10 mouse cellular contexts compared by ENCODE assay signal in the genomic region with DNA sequence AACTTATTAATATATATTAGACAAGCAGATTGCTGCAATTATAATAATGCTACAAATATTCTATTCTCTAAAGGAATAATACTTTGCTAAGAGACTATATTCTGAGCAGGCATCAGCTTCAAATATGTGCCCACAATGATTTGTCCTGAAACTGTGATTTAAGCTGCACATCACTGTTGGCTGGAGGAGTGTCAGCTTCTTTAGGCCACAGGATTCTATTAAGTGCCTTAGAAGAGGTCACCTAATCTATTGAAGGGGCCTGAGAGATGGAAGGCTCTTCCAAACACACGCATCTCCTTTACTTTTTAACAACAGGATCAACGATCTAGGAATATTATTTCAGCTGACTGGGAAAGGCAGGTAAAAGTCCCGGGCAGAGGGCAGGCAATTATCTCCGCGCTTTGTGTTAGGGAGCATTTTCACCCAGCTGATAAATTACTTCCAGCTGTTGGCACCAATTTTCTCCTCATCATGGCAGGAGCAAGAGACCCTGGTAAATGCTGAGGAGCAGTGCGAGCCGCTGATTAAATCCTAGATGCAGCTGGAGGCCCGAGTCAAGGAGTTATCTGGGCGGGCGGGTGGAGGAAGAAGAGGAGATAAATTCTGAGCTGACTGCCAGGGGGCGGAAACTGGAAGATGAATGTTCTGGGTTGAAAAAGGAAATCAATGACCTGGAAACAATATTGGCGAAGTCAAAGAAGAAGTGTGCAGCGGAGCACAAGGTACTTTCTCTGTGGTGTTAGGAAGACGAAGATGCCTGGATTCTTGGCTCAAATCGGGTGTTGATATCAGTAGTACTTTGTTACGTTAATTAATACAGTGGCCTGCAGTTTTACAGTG.
A peak's percentile ranks its signal among the peaks of the same experiment; 100 is the strongest.
DNase-seq lines count a peak whose midpoint lies in the region; ATAC-seq lines count a peak whose summit lies in the region.
"Had no signal": no experiment of that assay in that cellular context is flagged by ENCODE, and none has a peak within 500 bp of the region (broad histone marks: within the 10 kb centered on the region; RNA-seq: fewer than 3 reads in every experiment).

No protein-coding gene starts in this region.

- ATAC-seq in heart, embryonic 13.5 days (ENCODE audit: extremely low read depth, insufficient number of reproducible peaks, low FRiP score, low TSS enrichment): no peak
- peak; percentile 49 for ATAC-seq in forebrain, embryonic 11.5 days (replicated peaks; ENCODE audit: low FRiP score)

- H3K36me3 ChIP-seq in heart, embryonic 13.5 days: no peaks in the 10 kb centered on the region
- H3K36me3 ChIP-seq in forebrain, embryonic 11.5 days (ENCODE audit: control insufficient read depth, insufficient read depth, low read length): no peaks in the 10 kb centered on the region

- WGBS in heart, embryonic 13.5 days: 18% methylated on average over 16 of the region's 16 CpGs
- 31% methylated on average over 16 of the region's 16 CpGs for WGBS in forebrain, embryonic 11.5 days

- peaks cover 9% of the 10 kb centered on the region; the same call in 1 of the 2 replicates for H3K4me1 ChIP-seq in heart, embryonic 13.5 days
- H3K4me1 ChIP-seq in forebrain, embryonic 11.5 days (replicated peaks; ENCODE audit: control insufficient read depth, insufficient read depth, low read length): 0 out of 2 replicates have a peak, but pooled peaks cover 2% of the 10 kb centered on the region

- no peaks in the 10 kb centered on the region for H3K9me3 ChIP-seq in heart, embryonic 13.5 days
- no peaks in the 10 kb centered on the region for H3K9me3 ChIP-seq in forebrain, embryonic 11.5 days (ENCODE audit: control insufficient read depth, low read length)

- peak overlapping the region; percentile 14 for H3K4me3 ChIP-seq in heart, embryonic 13.5 days
- H3K4me3 ChIP-seq in forebrain, embryonic 11.5 days (ENCODE audit: low read depth, low read length): no peak overlapping the region
- H3K4me3 ChIP-seq: gastrocnemius, adult 2 months had no signal

- peaks cover 6% of the 10 kb centered on the region for H3K27me3 ChIP-seq in heart, embryonic 13.5 days (replicated peaks)
- H3K27me3 ChIP-seq in forebrain, embryonic 11.5 days (ENCODE audit: control insufficient read depth, insufficient read depth, low read length): no peaks in the 10 kb centered on the region

- peak overlapping the region; percentile 46 for H3K4me2 ChIP-seq in heart, embryonic 13.5 days
- H3K4me2 ChIP-seq in forebrain, embryonic 11.5 days (ENCODE audit: low read depth, low read length, severe bottlenecking): no peak overlapping the region

- no peak for DNase-seq in heart, postnatal 25 days (ENCODE audit: low spot score)
- DNase-seq in forebrain, embryonic 11.5 days (ENCODE audit: low spot score): no peak
- DNase-seq in kidney, postnatal 4 days: peak; percentile 22
- peak; percentile 66 for DNase-seq in neural tube, embryonic 10.5 days (ENCODE audit: extremely low spot score, low spot score)
- no peak for DNase-seq in thymus, postnatal 0 days (ENCODE audit: low spot score)
- DNase-seq in gastrocnemius, adult 18-20 months (ENCODE audit: low spot score): no peak
- DNase-seq in spleen, postnatal 10 days (ENCODE audit: low spot score in 2 of 2): no peak
- DNase-seq: gastrocnemius, adult 2 months; right cerebral cortex, adult 18-20 months had no signal

- H3K27ac ChIP-seq in heart, embryonic 13.5 days (replicated peaks): no peak overlapping the region
- no peak overlapping the region for H3K27ac ChIP-seq in forebrain, embryonic 11.5 days (ENCODE audit: low read depth, low read length)
- H3K27ac ChIP-seq: gastrocnemius, adult 2 months had no signal

- H3K9ac ChIP-seq in heart, embryonic 13.5 days: no peak overlapping the region
- no peak overlapping the region for H3K9ac ChIP-seq in forebrain, embryonic 11.5 days (ENCODE audit: low read length)

- intact Hi-C loops in heart, postnatal 25 days (cut with DNase I): no loop called here

Comparison
In these comparisons a context has a peak if more than half of its experiments do, and no peak if none do; other contexts are left out.
1. DNase-seq: peak in kidney, postnatal 4 days (2 of 2) and neural tube, embryonic 10.5 days (single experiment); none in heart, postnatal 25 days (single experiment), forebrain, embryonic 11.5 days (single experiment), thymus, postnatal 0 days (single experiment), gastrocnemius, adult 18-20 months (single experiment) and spleen, postnatal 10 days (0 of 2).